Mouse (Mus musculus): Measurements from ENCODE around the gene Cracr2a. TPM values are rescaled to one million over a fixed set of nuclear protein-coding genes. Genes with fewer than 3 reads are reported as not detected.

The Cracr2a gene
- polyA plus RNA-seq, 1 experiment from 2014 or later, result 1.6 TPM

GRCm38 (mm10) chr6:127627453-127627852, 66.3 kb downstream of the Cracr2a start:
- no peaks in the 10 kb centered on the region for H3K9me3 ChIP-seq (replicated peaks)
- WGBS, result 26% methylated on average over 9 of the region's 9 CpGs
- no peak for ATAC-seq (ENCODE audit: insufficient number of reproducible peaks, low FRiP score)
- 0 out of 2 replicates have a peak overlapping the region, but pooled peaks have one; percentile 11 for H3K4me2 ChIP-seq
- peaks cover 13% of the 10 kb centered on the region for H3K4me1 ChIP-seq (replicated peaks)
- H3K36me3 ChIP-seq, result no peaks in the 10 kb centered on the region
- 0 out of 2 replicates have a peak, but pooled peaks cover 7% of the 10 kb centered on the region for H3K27me3 ChIP-seq (replicated peaks)
- no peak overlapping the region for H3K4me3 ChIP-seq
- H3K27ac ChIP-seq (ENCODE audit: poor library complexity, severe bottlenecking), result no peak overlapping the region
- H3K9ac ChIP-seq, result no peak overlapping the region

GRCm38 (mm10) chr6:127629249-127629648, 68.1 kb downstream of the Cracr2a start:
- H3K4me2 ChIP-seq, result no peak overlapping the region
- H3K9me3 ChIP-seq (replicated peaks), result no peaks in the 10 kb centered on the region
- 0 out of 2 replicates have a peak, but pooled peaks cover 7% of the 10 kb centered on the region for H3K27me3 ChIP-seq (replicated peaks)
- H3K4me3 ChIP-seq, result no peak overlapping the region
- H3K36me3 ChIP-seq, result no peaks in the 10 kb centered on the region
- 69% methylated on average over 2 of the region's 2 CpGs for WGBS
- peaks cover 19% of the 10 kb centered on the region for H3K4me1 ChIP-seq (replicated peaks)
- no peak overlapping the region for H3K27ac ChIP-seq (ENCODE audit: poor library complexity, severe bottlenecking)
- no peak overlapping the region for H3K9ac ChIP-seq
- ATAC-seq (ENCODE audit: insufficient number of reproducible peaks, low FRiP score), result no peak

GRCm38 (mm10) chr6:127634858-127635257, 73.7 kb downstream of the Cracr2a start:
- 75% methylated on average over 2 of the region's 2 CpGs for WGBS
- H3K9me3 ChIP-seq (replicated peaks), result no peaks in the 10 kb centered on the region
- H3K4me1 ChIP-seq (replicated peaks), result peaks cover 25% of the 10 kb centered on the region
- H3K27me3 ChIP-seq (replicated peaks), result 0 out of 2 replicates have a peak, but pooled peaks cover 3% of the 10 kb centered on the region
- no peak for ATAC-seq (ENCODE audit: insufficient number of reproducible peaks, low FRiP score)
- no peak overlapping the region for H3K27ac ChIP-seq (ENCODE audit: poor library complexity, severe bottlenecking)
- no peaks in the 10 kb centered on the region for H3K36me3 ChIP-seq
- no peak overlapping the region for H3K4me2 ChIP-seq
- H3K4me3 ChIP-seq, result no peak overlapping the region
- H3K9ac ChIP-seq, result no peak overlapping the region

- 0 out of 2 replicates have a peak, but pooled peaks cover 3% of the 10 kb centered on the region for H3K27me3 ChIP-seq (replicated peaks)
- H3K36me3 ChIP-seq, result no peaks in the 10 kb centered on the region
- 76% methylated on average over 9 of the region's 9 CpGs for WGBS
- no peaks in the 10 kb centered on the region for H3K9me3 ChIP-seq (replicated peaks)
- no peak overlapping the region for H3K4me3 ChIP-seq
- no peak overlapping the region for H3K9ac ChIP-seq
- no peak overlapping the region for H3K4me2 ChIP-seq
- ATAC-seq (ENCODE audit: insufficient number of reproducible peaks, low FRiP score), result no peak
- H3K27ac ChIP-seq (ENCODE audit: poor library complexity, severe bottlenecking), result no peak overlapping the region
- peaks cover 32% of the 10 kb centered on the region for H3K4me1 ChIP-seq (replicated peaks)
Measured at GRCm38 (mm10) chr6:127635462-127636189, 74.5 kb downstream of the Cracr2a start.

- Histone ChIP-seq H3K27ac (ENCODE audit: poor library complexity, severe bottlenecking) (no peak overlapping the region), H3K4me3 (no peak overlapping the region), H3K9ac (no peak overlapping the region), H3K27me3 (replicated peaks) (0 out of 2 replicates have a peak, but pooled peaks cover 9% of the 10 kb centered on the region), H3K9me3 (replicated peaks) (no peaks in the 10 kb centered on the region), H3K4me2 (no peak overlapping the region), H3K4me1 (replicated peaks) (peaks cover 31% of the 10 kb centered on the region), H3K36me3 (no peaks in the 10 kb centered on the region)
- ATAC-seq (ENCODE audit: insufficient number of reproducible peaks, low FRiP score), result 0 out of 2 replicates have a peak, but pooled peaks have one; percentile 48
- 38% methylated on average over 8 of the region's 8 CpGs for WGBS
Measured at GRCm38 (mm10) chr6:127641077-127641801, 80.1 kb downstream of the Cracr2a start.

GRCm38 (mm10) chr6:127655988-127656387, 94.8 kb downstream of the Cracr2a start:
- Histone ChIP-seq H3K9me3 (replicated peaks) (peaks cover 21% of the 10 kb centered on the region), H3K9ac (no peak overlapping the region), H3K4me2 (no peak overlapping the region), H3K27ac (ENCODE audit: poor library complexity, severe bottlenecking) (no peak overlapping the region), H3K36me3 (peaks cover 8% of the 10 kb centered on the region; the same call in 1 of the 2 replicates), H3K27me3 (replicated peaks) (0 out of 2 replicates have a peak, but pooled peaks cover 3% of the 10 kb centered on the region), H3K4me1 (replicated peaks) (peaks cover 4% of the 10 kb centered on the region; the same call in 1 of the 2 replicates), H3K4me3 (no peak overlapping the region)
- 37% methylated on average over 4 of the region's 4 CpGs for WGBS
- ATAC-seq (ENCODE audit: insufficient number of reproducible peaks, low FRiP score), result no peak

GRCm38 (mm10) chr6:127657152-127657551, 96.0 kb downstream of the Cracr2a start:
- Histone ChIP-seq H3K4me1 (replicated peaks) (peaks cover 4% of the 10 kb centered on the region; the same call in 1 of the 2 replicates), H3K4me2 (no peak overlapping the region), H3K9me3 (replicated peaks) (peaks cover 21% of the 10 kb centered on the region), H3K27me3 (replicated peaks) (0 out of 2 replicates have a peak, but pooled peaks cover 3% of the 10 kb centered on the region), H3K4me3 (no peak overlapping the region), H3K36me3 (peaks cover 8% of the 10 kb centered on the region; the same call in 1 of the 2 replicates), H3K27ac (ENCODE audit: poor library complexity, severe bottlenecking) (no peak overlapping the region), H3K9ac (no peak overlapping the region)
- ATAC-seq (ENCODE audit: insufficient number of reproducible peaks, low FRiP score), result no peak
- WGBS, result 88% methylated on average over 11 of the region's 11 CpGs

GRCm38 (mm10) chr6:127659472-127659871, 98.3 kb downstream of the Cracr2a start:
- 60% methylated on average over 5 of the region's 5 CpGs for WGBS
- H3K9ac ChIP-seq, result no peak overlapping the region
- peaks cover 2% of the 10 kb centered on the region; the same call in 1 of the 2 replicates for H3K36me3 ChIP-seq
- H3K9me3 ChIP-seq (replicated peaks), result peaks cover 5% of the 10 kb centered on the region
- H3K4me1 ChIP-seq (replicated peaks), result peaks cover 9% of the 10 kb centered on the region
- 0 out of 2 replicates have a peak, but pooled peaks cover 6% of the 10 kb centered on the region for H3K27me3 ChIP-seq (replicated peaks)
- H3K4me3 ChIP-seq, result no peak overlapping the region
- no peak overlapping the region for H3K27ac ChIP-seq (ENCODE audit: poor library complexity, severe bottlenecking)
- no peak overlapping the region for H3K4me2 ChIP-seq
- no peak for ATAC-seq (ENCODE audit: insufficient number of reproducible peaks, low FRiP score)

- Histone ChIP-seq H3K27ac (ENCODE audit: poor library complexity, severe bottlenecking) (no peak overlapping the region), H3K4me2 (no peak overlapping the region), H3K9me3 (replicated peaks) (0 out of 2 replicates have a peak, but pooled peaks cover under 1% of the 10 kb centered on the region), H3K4me1 (replicated peaks) (peaks cover 9% of the 10 kb centered on the region), H3K4me3 (no peak overlapping the region), H3K36me3 (no peaks in the 10 kb centered on the region), H3K9ac (no peak overlapping the region), H3K27me3 (replicated peaks) (0 out of 2 replicates have a peak, but pooled peaks cover 10% of the 10 kb centered on the region)
- ATAC-seq (ENCODE audit: insufficient number of reproducible peaks, low FRiP score), result no peak
- 77% methylated on average over 4 of the region's 4 CpGs for WGBS
Measured at GRCm38 (mm10) chr6:127659966-127660365, 98.8 kb downstream of the Cracr2a start.

GRCm38 (mm10) chr6:127661717-127662292, 100.7 kb downstream of the Cracr2a start:
- Histone ChIP-seq H3K4me1 (replicated peaks) (peaks cover 9% of the 10 kb centered on the region), H3K9ac (no peak overlapping the region), H3K4me2 (no peak overlapping the region), H3K36me3 (no peaks in the 10 kb centered on the region), H3K27me3 (replicated peaks) (0 out of 2 replicates have a peak, but pooled peaks cover 13% of the 10 kb centered on the region), H3K9me3 (replicated peaks) (no peaks in the 10 kb centered on the region), H3K27ac (ENCODE audit: poor library complexity, severe bottlenecking) (no peak overlapping the region), H3K4me3 (no peak overlapping the region)
- 76% methylated on average over 7 of the region's 7 CpGs for WGBS
- ATAC-seq (ENCODE audit: insufficient number of reproducible peaks, low FRiP score), result no peak

- Histone ChIP-seq H3K4me3 (no peak overlapping the region), H3K9me3 (replicated peaks) (no peaks in the 10 kb centered on the region), H3K27ac (ENCODE audit: poor library complexity, severe bottlenecking) (no peak overlapping the region), H3K4me2 (no peak overlapping the region), H3K4me1 (replicated peaks) (peaks cover 14% of the 10 kb centered on the region), H3K27me3 (replicated peaks) (0 out of 2 replicates have a peak, but pooled peaks cover 13% of the 10 kb centered on the region), H3K9ac (no peak overlapping the region), H3K36me3 (no peaks in the 10 kb centered on the region)
- WGBS, result 48% methylated on average over 7 of the region's 7 CpGs
- no peak for ATAC-seq (ENCODE audit: insufficient number of reproducible peaks, low FRiP score)
Measured at GRCm38 (mm10) chr6:127663263-127663662, 102.1 kb downstream of the Cracr2a start.
